Mouse (Mus musculus) C2C12 (cell line): ENCODE measurements at regions not wholly inside any gene's neighbourhood (a gene's known extent, or its start where the extent isn't known, plus 50 kb on each side); places are given as distances from the start of the nearest gene placed in this dataset.

ENCODE experiments used
- H3K27me3 ChIP-seq: one replicate; pipeline ENCODE4 v1.6.1; 2011; ENCODE audit not compliant: control insufficient read depth, insufficient read depth, insufficient read length
- H3K36me3 ChIP-seq: one replicate; pipeline ENCODE4 v1.6.1; 2011; ENCODE audit not compliant: control insufficient read depth, insufficient read depth
- H3K4me3 ChIP-seq: one replicate; pipeline ENCODE4 v1.5.1; 2011; ENCODE audit warnings: mild to moderate bottlenecking, control low read depth; ENCODE audit not compliant: poor library complexity, insufficient read depth, severe bottlenecking
- H3K79me2 ChIP-seq: one replicate; pipeline ENCODE4 v1.6.1; 2011; ENCODE audit not compliant: control insufficient read depth, insufficient read depth
- H3K79me3 ChIP-seq: one replicate; pipeline ENCODE4 v1.6.1; 2011; ENCODE audit warnings: low read depth, control low read depth
- H3ac ChIP-seq: one replicate; pipeline ENCODE3; 2011; ENCODE audit warnings: low read depth; ENCODE audit not compliant: control insufficient read depth, insufficient read length
- CEBPB ChIP-seq: IDR thresholded peaks from one replicate; pipeline ENCODE4 v1.6.1; 2011; ENCODE audit warnings: low read depth, mild to moderate bottlenecking, control low read depth, moderate library complexity
- CTCF ChIP-seq: IDR thresholded peaks from one replicate; pipeline ENCODE4 v1.5.1; 2011; ENCODE audit not compliant: control insufficient read depth, insufficient read depth, insufficient read length
- FOSL1 ChIP-seq: IDR thresholded peaks from one replicate; pipeline ENCODE4 v1.8.0; 2011; ENCODE audit warnings: mild to moderate bottlenecking, low read length; ENCODE audit not compliant: poor library complexity, insufficient read depth, severe bottlenecking
- MAX ChIP-seq: IDR thresholded peaks from one replicate; pipeline ENCODE4 v1.6.1; 2011; ENCODE audit warnings: mild to moderate bottlenecking, control low read depth
- MYOD1 ChIP-seq: IDR thresholded peaks from one replicate; pipeline ENCODE4 v1.6.1; 2011; ENCODE audit warnings: low read depth; ENCODE audit not compliant: control insufficient read depth, insufficient read length
- MYOG ChIP-seq: IDR thresholded peaks from one replicate; pipeline ENCODE4 v1.6.1; 2011; ENCODE audit not compliant: control insufficient read depth, insufficient read length; ENCODE audit errors: extremely low read depth
- USF1 ChIP-seq: IDR thresholded peaks from one replicate; pipeline ENCODE4 v1.6.1; 2011; ENCODE audit warnings: low read depth, mild to moderate bottlenecking, control low read depth, moderate library complexity

DNA sequence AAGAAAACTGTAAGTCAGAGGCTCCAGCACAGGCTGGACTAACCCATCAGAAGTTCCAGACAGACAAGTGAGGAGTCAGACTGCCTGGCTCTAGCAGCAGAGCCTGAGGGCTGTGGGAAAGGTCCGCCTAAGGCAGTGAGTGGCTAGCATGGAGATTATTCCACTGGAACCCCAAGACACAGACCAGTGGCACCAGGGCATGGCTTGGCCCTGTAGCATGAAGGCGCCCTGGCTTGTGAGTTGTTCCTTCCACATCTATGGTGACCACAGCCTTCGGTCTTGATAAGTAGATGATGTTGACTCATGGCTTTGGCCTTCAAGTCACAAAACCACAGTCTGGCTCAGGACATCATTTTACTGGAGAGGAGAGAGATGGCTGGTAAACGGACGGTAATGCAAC is 60.7 kb upstream of the Myl10 start:
- no peaks in the 10 kb centered on the region for H3K36me3 ChIP-seq
- no peaks in the 10 kb centered on the region for H3K79me2 ChIP-seq
- H3K79me3 ChIP-seq = no peaks in the 10 kb centered on the region
- H3ac ChIP-seq = no peak overlapping the region
- no peaks in the 10 kb centered on the region for H3K27me3 ChIP-seq
- H3K4me3 ChIP-seq = no peak overlapping the region
- TF ChIP-seq MAX (peak; percentile 48), FOSL1 (peak; percentile 70), MYOG (no peak)

DNA sequence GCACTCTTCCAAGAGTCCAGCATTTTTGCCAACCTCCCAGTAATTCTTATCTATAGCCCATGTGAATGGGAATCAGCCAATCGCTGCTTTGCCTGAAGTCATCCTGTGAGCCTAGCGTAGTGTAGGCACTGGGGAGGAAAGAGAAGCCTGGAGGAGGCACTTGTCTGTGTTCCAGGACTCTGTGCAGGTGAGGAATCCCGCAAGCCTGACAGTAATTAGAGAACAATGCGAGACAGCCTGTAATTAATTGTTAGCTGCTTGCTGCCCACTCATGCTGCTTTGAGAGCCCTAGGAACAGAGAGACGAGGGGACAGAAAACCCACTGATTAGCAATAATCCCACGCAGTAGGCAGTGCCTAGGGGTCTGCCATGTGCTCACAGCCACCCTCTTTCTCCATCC is 59.0 kb upstream of the Myl10 start:
- no peaks in the 10 kb centered on the region for H3K79me3 ChIP-seq
- TF ChIP-seq MYOG (no peak), CTCF (no peak), FOSL1 (no peak)
- no peaks in the 10 kb centered on the region for H3K27me3 ChIP-seq
- no peak overlapping the region for H3K4me3 ChIP-seq
- H3ac ChIP-seq = no peak overlapping the region
- H3K79me2 ChIP-seq = no peaks in the 10 kb centered on the region
- H3K36me3 ChIP-seq = no peaks in the 10 kb centered on the region

DNA sequence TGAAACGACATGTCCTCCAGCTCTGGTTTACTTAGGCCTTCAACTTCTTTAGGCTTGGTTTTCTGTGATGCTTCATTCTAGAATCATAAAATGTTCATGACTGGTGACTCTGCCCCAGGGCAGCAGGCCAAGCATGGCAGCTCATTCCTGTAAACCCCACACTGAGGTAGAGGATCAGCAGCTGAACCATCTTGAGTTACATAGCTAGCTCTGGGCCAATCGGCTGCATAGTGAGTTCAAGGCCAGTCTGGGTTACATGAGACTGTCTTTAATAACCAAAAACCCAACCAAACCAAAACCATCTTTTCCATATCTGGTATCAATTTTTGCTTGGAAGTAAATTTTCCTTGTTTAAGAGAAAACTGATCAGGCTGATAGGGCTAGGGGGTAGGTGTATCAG is 57.8 kb upstream of the Myl10 start:
- no peak overlapping the region for H3ac ChIP-seq
- TF ChIP-seq FOSL1 (no peak), MYOD1 (peak; percentile 52)
- no peaks in the 10 kb centered on the region for H3K36me3 ChIP-seq
- no peaks in the 10 kb centered on the region for H3K27me3 ChIP-seq
- H3K79me3 ChIP-seq = no peaks in the 10 kb centered on the region
- H3K79me2 ChIP-seq = no peaks in the 10 kb centered on the region
- H3K4me3 ChIP-seq = no peak overlapping the region

DNA sequence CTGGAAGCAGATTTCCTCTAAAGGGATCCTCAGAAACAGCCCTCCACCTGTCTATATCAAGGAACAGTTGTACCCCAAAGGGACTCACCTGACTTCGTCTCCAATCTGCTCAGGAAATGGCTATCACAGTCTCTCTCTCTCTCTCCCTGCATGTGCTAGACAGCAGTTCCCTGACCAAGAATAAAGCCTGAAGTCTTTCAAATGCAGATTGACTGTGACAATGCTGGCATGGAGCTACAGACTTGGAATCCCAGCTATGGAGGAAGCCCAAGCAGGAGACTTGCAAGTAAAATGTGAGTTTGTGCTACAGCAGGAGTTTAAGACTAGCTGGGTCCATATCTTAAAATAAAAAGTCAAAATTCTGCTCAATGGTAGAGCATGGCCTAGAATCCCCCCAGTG is 56.5 kb upstream of the Myl10 start:
- TF ChIP-seq CEBPB = no peak
- TF ChIP-seq CTCF = no peak
- no peak for TF ChIP-seq MYOG
- TF ChIP-seq USF1 = no peak
- no peak for TF ChIP-seq MYOD1
- no peak for TF ChIP-seq MAX
- no peak for TF ChIP-seq FOSL1
- no peaks in the 10 kb centered on the region for H3K79me3 ChIP-seq
- H3ac ChIP-seq = no peak overlapping the region

DNA sequence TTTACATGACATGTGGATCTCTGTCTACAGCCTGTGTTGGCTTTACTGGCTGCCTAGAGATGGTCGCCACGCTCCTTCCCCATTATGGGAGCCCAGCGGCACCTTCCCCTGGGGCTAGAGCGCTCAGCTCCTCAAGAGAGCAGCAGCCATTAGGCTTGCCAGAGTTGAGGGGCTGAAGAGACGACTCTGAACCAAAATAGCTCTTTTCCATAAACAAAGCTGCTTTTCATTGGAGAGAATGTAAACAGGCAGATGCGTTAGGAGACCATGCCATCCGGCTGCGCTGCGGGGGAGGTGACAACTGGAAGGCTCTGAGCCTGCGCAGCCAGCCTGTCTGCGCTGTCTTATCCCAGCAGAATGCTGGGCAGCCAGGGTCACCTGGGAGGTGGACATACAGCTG is 55.1 kb upstream of the Myl10 start:
- no peaks in the 10 kb centered on the region for H3K79me3 ChIP-seq
- no peaks in the 10 kb centered on the region for H3K79me2 ChIP-seq
- TF ChIP-seq CTCF (no peak), MYOG (no peak), USF1 (no peak), MAX (no peak), MYOD1 (no peak), FOSL1 (no peak), CEBPB (no peak)
- H3K4me3 ChIP-seq = no peak overlapping the region
- H3K27me3 ChIP-seq = no peaks in the 10 kb centered on the region
- H3K36me3 ChIP-seq = no peaks in the 10 kb centered on the region
- no peak overlapping the region for H3ac ChIP-seq

More for the DNA sequence above, 56.5 kb upstream of the Myl10 start:
- Histone ChIP-seq H3K4me3 (no peak overlapping the region), H3K27me3 (no peaks in the 10 kb centered on the region), H3K79me2 (no peaks in the 10 kb centered on the region), H3K36me3 (no peaks in the 10 kb centered on the region)

DNA sequence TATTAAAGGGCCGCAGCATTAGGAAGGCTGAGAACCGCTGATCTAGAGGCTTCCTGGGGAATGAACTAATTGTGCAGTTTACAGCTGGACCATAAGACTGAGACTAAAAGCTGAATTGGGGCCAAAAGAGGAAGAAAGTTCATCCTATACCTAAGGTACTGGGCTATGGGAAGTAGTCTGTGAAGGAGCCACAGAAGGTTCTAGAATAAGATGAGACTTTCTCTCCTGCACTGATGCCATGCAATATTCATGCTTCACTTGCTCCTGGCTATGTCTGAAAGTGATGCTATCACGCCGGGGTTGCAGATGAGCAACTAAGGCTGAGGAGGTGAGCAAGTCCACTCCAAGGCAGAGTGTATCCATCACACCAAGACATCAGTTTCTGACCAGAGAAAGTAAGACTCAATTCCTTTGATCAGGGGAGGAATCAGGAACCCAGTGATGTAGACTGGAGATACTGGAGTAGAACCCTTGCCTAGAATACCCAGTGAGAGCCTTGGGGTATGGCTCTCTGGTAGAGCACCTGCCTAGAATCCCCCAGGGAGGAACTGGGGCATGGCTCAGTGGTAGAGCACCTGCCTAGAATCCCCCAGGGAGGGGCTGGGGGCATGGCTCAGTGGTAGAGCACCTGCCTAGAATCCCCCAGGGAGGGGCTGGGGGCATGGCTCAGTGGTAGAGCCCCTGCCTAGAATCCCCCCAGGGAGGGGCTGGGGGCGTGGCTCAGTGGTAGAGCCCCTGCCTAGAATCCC is 51.9 kb upstream of the Myl10 start:
- TF ChIP-seq MYOG (no peak), USF1 (no peak), CTCF (no peak), FOSL1 (no peak), MAX (no peak), CEBPB (no peak), MYOD1 (no peak)
- Histone ChIP-seq H3K79me3 (no peaks in the 10 kb centered on the region), H3K36me3 (no peaks in the 10 kb centered on the region), H3ac (no peak overlapping the region), H3K4me3 (no peak overlapping the region), H3K27me3 (no peaks in the 10 kb centered on the region), H3K79me2 (no peaks in the 10 kb centered on the region)
